Mouse (Mus musculus): ENCODE data around the gene Ggact. TPM values are rescaled to one million over a fixed set of nuclear protein-coding genes. Genes with fewer than 3 reads are reported as not detected.

Ggact gene
- 16.0 and 20.7 TPM in 2 replicates for polyA plus RNA-seq (2015; fragmentation: Nextera tagmentation; extraction: Ambion mirVana)

DNA sequence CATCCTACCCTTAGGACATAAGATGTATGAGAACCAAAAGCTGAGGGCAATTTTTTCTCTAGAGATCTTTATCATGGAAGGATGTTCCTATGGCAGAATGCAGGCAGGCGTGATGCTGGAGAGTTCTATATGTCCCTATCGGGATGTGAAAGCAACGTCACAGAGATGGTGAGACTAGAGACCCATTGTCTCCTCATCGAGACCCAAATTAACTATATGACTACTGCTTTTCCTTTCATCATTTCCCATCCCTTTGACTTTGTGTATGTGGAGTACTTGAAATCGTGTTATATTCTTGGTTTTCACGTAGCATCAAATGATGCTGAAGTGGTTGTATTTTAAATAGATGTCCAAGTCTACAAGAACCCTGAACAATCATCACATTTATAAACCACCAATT is at the start of gene Ggact:
Ggact (minus strand) TSS at position 101 of the 400 bp plus-strand sequence.
- H3K4me3 ChIP-seq (replicated peaks) = peak within 1 kb of the TSS; percentile 75
- H3K4me2 ChIP-seq = peak within 1 kb of the TSS; percentile 83
- H3K9ac ChIP-seq = peak within 1 kb of the TSS; percentile 79
- no peaks in the 10 kb centered on the region for H3K36me3 ChIP-seq
- H3K9me3 ChIP-seq (replicated peaks) = no peaks in the 10 kb centered on the region
- H3K27me3 ChIP-seq = no peaks in the 10 kb centered on the region
- peaks cover 10% of the 10 kb centered on the region; the same call in 1 of the 2 replicates for H3K4me1 ChIP-seq (replicated peaks)
- H3K27ac ChIP-seq = peak within 1 kb of the TSS; percentile 70
- whole genome bisulfite sequencing (ENCODE audit: insufficient replicate concordance) = 62% methylated on average over 6 of the region's 6 CpGs
- no peak for DNase-seq
- ATAC-seq (ENCODE audit: low read depth) = no peak

DNA sequence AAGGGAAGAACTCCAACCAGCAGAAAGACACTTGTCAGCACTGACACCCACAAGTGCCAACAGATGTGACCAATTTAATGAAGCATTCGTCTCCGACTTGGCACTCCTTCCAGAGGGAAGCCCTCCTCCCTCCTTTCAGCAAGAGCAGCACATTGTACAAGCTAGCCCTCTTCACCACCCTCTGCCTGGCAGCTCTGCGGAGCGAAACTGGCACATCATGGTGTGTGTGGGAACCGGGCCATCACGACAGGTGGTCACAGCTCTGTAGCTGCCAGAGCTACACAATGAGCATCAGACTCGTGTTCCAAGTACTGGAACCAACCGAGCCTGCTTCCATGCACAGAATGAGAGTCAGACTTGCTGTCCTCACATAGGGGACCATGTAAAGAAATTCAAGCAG is 44.4 kb upstream of the Ggact start:
- Histone ChIP-seq H3K9ac (no peak overlapping the region), H3K4me2 (no peak overlapping the region), H3K27me3 (no peaks in the 10 kb centered on the region), H3K4me1 (replicated peaks) (no peaks in the 10 kb centered on the region), H3K36me3 (no peaks in the 10 kb centered on the region), H3K9me3 (replicated peaks) (no peaks in the 10 kb centered on the region), H3K4me3 (replicated peaks) (no peak overlapping the region), H3K27ac (no peak overlapping the region)
- 85% methylated on average over 8 of the region's 8 CpGs for WGBS (ENCODE audit: insufficient replicate concordance)
- ATAC-seq (ENCODE audit: low read depth) (no peak), DNase-seq (no peak)

- H3K36me3 ChIP-seq = no peaks in the 10 kb centered on the region
- ATAC-seq (ENCODE audit: low read depth) = no peak
- H3K4me3 ChIP-seq (replicated peaks) = no peak overlapping the region
- H3K4me2 ChIP-seq = no peak overlapping the region
- no peak overlapping the region for H3K27ac ChIP-seq
- no peak for DNase-seq
- H3K9ac ChIP-seq = no peak overlapping the region
- H3K4me1 ChIP-seq (replicated peaks) = no peaks in the 10 kb centered on the region
- WGBS (ENCODE audit: insufficient replicate concordance) = 8% methylated on average over 1 of the region's 1 CpGs
- H3K9me3 ChIP-seq (replicated peaks) = no peaks in the 10 kb centered on the region
- H3K27me3 ChIP-seq = no peaks in the 10 kb centered on the region
These were observed 39.8 kb upstream of the Ggact start for GRCm38 (mm10) chr14:122953331-122953730.

GRCm38 (mm10) chr14:122952556-122952955 is 39.0 kb upstream of the Ggact start:
- H3K9me3 ChIP-seq (replicated peaks) = no peaks in the 10 kb centered on the region
- H3K4me1 ChIP-seq (replicated peaks) = no peaks in the 10 kb centered on the region
- H3K4me3 ChIP-seq (replicated peaks) = no peak overlapping the region
- no peak overlapping the region for H3K9ac ChIP-seq
- ATAC-seq (ENCODE audit: low read depth) = no peak
- no peaks in the 10 kb centered on the region for H3K27me3 ChIP-seq
- H3K36me3 ChIP-seq = no peaks in the 10 kb centered on the region
- H3K27ac ChIP-seq = no peak overlapping the region
- 81% methylated on average over 1 of the region's 1 CpGs for WGBS (ENCODE audit: insufficient replicate concordance)
- H3K4me2 ChIP-seq = no peak overlapping the region
- no peak for DNase-seq

DNA sequence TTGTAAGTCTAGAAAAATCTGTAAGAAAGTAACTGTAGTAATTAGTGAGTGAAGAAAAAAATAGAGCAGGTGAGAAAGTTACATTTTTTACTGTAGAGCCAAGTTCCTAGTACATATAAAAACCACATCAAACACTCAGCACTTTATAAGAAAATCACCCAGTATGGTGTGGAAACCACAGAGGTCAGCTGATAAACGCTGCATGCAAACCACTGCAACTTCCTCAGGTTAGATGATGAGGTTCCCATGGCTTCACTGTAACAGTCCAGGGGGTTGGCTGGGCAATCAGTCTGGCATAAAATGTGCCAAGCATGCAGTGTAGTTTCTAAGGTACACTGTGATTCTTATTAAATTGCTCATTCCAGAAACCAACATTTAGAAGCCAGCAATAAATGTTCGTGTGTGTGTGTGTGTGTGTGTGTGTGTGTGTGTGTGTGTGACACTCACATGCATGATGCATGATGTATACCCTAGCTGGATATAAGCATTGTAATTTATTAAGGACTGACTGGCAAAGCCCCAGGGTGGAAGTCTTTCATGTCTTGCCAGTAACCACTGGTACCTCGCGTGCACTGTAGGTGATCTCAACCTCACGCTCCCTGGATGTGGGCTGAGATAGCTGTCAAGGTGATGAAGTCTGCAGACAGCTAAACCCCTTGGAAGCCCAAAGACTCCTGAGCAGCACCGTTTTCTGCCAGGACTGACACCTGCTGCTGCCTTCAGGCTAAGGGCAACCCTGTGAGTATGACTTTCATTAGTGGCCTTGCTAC is 38.3 kb upstream of the Ggact start:
- 56% methylated on average over 6 of the region's 6 CpGs for WGBS (ENCODE audit: insufficient replicate concordance)
- H3K4me2 ChIP-seq = no peak overlapping the region

DNA sequence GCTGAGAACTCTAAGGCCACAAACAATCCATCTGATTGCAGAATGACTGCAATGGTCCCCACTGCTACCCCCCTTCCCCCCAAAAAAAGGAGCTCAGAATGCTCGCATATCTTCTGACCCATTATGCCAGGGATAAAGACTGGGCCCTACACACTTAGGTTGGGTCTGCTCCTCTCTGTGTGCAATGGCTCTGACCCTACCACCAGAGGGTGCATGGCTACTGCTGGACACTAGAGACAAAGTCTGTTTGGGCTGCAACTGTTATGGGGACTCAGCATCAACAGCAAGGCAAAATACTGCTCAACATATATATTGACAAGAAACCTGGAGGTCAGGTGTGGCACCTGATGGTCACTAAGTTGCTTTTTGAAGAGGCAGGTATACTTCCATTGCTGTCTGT is 37.4 kb upstream of the Ggact start:
- no peak overlapping the region for H3K27ac ChIP-seq
- H3K4me1 ChIP-seq (replicated peaks) = no peaks in the 10 kb centered on the region
- no peak overlapping the region for H3K4me2 ChIP-seq
- H3K9ac ChIP-seq = no peak overlapping the region
- H3K4me3 ChIP-seq (replicated peaks) = no peak overlapping the region
- no peak for ATAC-seq (ENCODE audit: low read depth)
- 66% methylated on average over 1 of the region's 1 CpGs for WGBS (ENCODE audit: insufficient replicate concordance)
- H3K9me3 ChIP-seq (replicated peaks) = no peaks in the 10 kb centered on the region
- no peaks in the 10 kb centered on the region for H3K27me3 ChIP-seq
- DNase-seq = no peak
- H3K36me3 ChIP-seq = no peaks in the 10 kb centered on the region

More for the DNA sequence above, 38.3 kb upstream of the Ggact start:
- ATAC-seq (ENCODE audit: low read depth) (no peak), DNase-seq (no peak)
- Histone ChIP-seq H3K4me1 (replicated peaks) (no peaks in the 10 kb centered on the region), H3K9ac (no peak overlapping the region), H3K27ac (no peak overlapping the region), H3K27me3 (no peaks in the 10 kb centered on the region), H3K4me3 (replicated peaks) (no peak overlapping the region), H3K36me3 (no peaks in the 10 kb centered on the region), H3K9me3 (replicated peaks) (no peaks in the 10 kb centered on the region)

DNA sequence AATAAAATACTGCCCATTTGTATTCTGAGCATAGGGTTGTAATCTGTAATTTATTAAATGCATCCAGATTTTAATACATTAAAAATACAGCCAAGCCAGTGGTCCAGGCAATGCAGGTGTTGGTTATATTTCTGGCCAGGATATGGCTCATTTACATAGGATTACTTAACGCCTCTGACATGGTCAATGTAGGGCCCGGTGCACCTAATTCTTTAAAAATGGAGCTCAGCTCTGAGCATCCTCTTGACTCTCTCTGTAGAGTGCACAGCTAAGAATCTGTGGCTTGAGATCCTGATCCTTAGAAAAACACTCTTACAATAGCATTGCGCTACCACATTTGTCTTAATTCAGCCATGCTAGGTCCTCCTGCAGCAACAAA is 29.9 kb upstream of the Ggact start:
- H3K4me2 ChIP-seq = no peak overlapping the region
- no peaks in the 10 kb centered on the region for H3K27me3 ChIP-seq
- ATAC-seq (ENCODE audit: low read depth) = no peak
- no peaks in the 10 kb centered on the region for H3K36me3 ChIP-seq
- no peak overlapping the region for H3K4me3 ChIP-seq (replicated peaks)
- no peak for DNase-seq
- no peak overlapping the region for H3K27ac ChIP-seq
- H3K4me1 ChIP-seq (replicated peaks) = no peaks in the 10 kb centered on the region
- H3K9ac ChIP-seq = no peak overlapping the region
- no peaks in the 10 kb centered on the region for H3K9me3 ChIP-seq (replicated peaks)
- WGBS (ENCODE audit: insufficient replicate concordance) = 91% methylated on average over 3 of the region's 3 CpGs

DNA sequence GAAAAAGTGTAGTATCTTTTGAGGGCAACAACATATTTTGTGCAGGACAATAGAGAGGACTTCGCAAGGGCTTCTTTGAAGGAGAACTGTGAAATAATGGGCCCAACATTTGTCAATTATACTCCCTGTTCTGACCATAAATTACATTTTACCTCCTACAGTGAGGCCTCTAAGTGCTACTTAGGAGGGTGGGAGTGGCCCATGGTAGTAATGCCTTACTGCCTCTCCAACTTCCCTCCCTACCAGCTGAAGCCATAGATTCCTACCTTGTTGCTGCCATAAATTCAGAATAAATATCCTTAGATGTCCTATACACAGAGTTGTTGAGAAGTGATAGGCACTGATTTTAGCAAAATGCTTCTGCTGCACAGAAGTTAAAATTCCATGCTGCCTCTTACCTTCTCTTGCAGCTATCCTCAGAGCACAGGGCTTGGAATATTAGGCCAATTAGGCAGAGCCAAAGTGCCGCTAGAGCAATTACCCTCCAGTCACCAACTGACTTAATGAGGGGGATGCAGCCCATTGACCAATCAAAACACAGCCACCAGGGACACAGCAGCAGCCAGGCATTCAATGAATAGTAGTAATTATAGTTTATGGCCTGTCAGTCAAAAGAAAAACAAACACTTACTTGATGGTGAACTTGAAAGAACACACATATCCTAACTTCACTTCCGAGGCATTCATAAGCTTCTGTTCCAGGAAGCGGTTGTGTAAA is 29.4 kb upstream of the Ggact start:
- no peak for ATAC-seq (ENCODE audit: low read depth)

GRCm38 (mm10) chr14:122936460-122936859 is 22.9 kb upstream of the Ggact start:
- WGBS (ENCODE audit: insufficient replicate concordance) = 76% methylated on average over 1 of the region's 1 CpGs
- Histone ChIP-seq H3K27me3 (no peaks in the 10 kb centered on the region), H3K4me2 (no peak overlapping the region)

More for the DNA sequence above, 29.4 kb upstream of the Ggact start:
- Histone ChIP-seq H3K4me1 (replicated peaks) (no peaks in the 10 kb centered on the region), H3K4me3 (replicated peaks) (no peak overlapping the region), H3K4me2 (no peak overlapping the region), H3K9me3 (replicated peaks) (no peaks in the 10 kb centered on the region), H3K27ac (no peak overlapping the region), H3K27me3 (no peaks in the 10 kb centered on the region), H3K9ac (no peak overlapping the region), H3K36me3 (no peaks in the 10 kb centered on the region)
- 79% methylated on average over 4 of the region's 4 CpGs for whole genome bisulfite sequencing (ENCODE audit: insufficient replicate concordance)
- DNase-seq = no peak

DNA sequence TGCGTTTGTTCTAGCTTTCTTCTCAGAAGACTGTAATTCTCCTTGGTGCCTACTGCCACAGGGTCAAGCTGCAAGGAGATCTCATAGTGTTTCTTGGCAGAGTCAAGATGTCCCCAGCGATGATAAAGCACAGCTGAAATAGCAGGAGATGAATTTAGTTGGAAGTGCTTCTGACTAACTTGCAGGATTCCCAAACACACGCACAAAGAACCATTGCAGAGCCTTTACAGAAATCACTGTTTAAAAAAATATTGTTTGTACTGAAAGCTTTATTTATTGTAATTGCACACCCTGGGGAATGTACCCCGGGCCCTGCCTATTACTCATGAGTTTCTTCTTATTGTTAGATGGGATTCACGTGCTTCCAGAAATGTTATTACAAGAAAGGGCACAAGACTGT is 6.5 kb upstream of the Ggact start:
- Histone ChIP-seq H3K9ac (no peak overlapping the region), H3K4me1 (replicated peaks) (no peaks in the 10 kb centered on the region), H3K4me2 (no peak overlapping the region), H3K27me3 (no peaks in the 10 kb centered on the region), H3K27ac (no peak overlapping the region), H3K4me3 (replicated peaks) (no peak overlapping the region), H3K9me3 (replicated peaks) (no peaks in the 10 kb centered on the region), H3K36me3 (no peaks in the 10 kb centered on the region)
- 65% methylated on average over 5 of the region's 5 CpGs for WGBS (ENCODE audit: insufficient replicate concordance)
- no peak for ATAC-seq (ENCODE audit: low read depth)
- DNase-seq = no peak

More at GRCm38 (mm10) chr14:122936460-122936859, 22.9 kb upstream of the Ggact start:
- H3K4me1 ChIP-seq (replicated peaks) = no peaks in the 10 kb centered on the region
- no peaks in the 10 kb centered on the region for H3K9me3 ChIP-seq (replicated peaks)
- no peak for DNase-seq
- H3K4me3 ChIP-seq (replicated peaks) = no peak overlapping the region
- no peak overlapping the region for H3K9ac ChIP-seq
- no peak overlapping the region for H3K27ac ChIP-seq
- ATAC-seq (ENCODE audit: low read depth) = no peak
- H3K36me3 ChIP-seq = no peaks in the 10 kb centered on the region

GRCm38 (mm10) chr14:122917676-122918075 is 4.1 kb upstream of the Ggact start:
- DNase-seq (no peak), ATAC-seq (ENCODE audit: low read depth) (no peak)
- peaks cover 4% of the 10 kb centered on the region; the same call in 1 of the 2 replicates for H3K4me1 ChIP-seq (replicated peaks)
- no peaks in the 10 kb centered on the region for H3K9me3 ChIP-seq (replicated peaks)
- no peaks in the 10 kb centered on the region for H3K27me3 ChIP-seq
- no peaks in the 10 kb centered on the region for H3K36me3 ChIP-seq
- H3K4me2 ChIP-seq = no peak overlapping the region
- H3K4me3 ChIP-seq (replicated peaks) = no peak overlapping the region
- H3K27ac ChIP-seq = no peak overlapping the region
- no peak overlapping the region for H3K9ac ChIP-seq
- 86% methylated on average over 1 of the region's 1 CpGs for WGBS (ENCODE audit: insufficient replicate concordance)
